Mouse (Mus musculus) neural tube, embryonic 15.5 days (tissue): Measurements from ENCODE around the gene Mpped2. TPM values are rescaled to one million over a fixed set of nuclear protein-coding genes. Genes with fewer than 3 reads are reported as not detected.

ENCODE experiments used
- ATAC-seq: fragments of 200-750 bp; cut with Nextera tagmentation; 2 replicates; pipeline ENCODE4 v1.8.0; 2017; ENCODE audit warnings: mild to moderate bottlenecking, moderate TSS enrichment, moderate library complexity; ENCODE audit not compliant: low FRiP score
- H3K27ac ChIP-seq: fragments of 300-500 bp; sonication (generic); replicated peaks from 2 replicates; pipeline ENCODE4 v1.5.1; 2015; ENCODE audit warnings: mild to moderate bottlenecking, inconsistent platforms
- H3K27me3 ChIP-seq: fragments of 300-500 bp; sonication (generic); replicated peaks from 2 replicates; pipeline ENCODE4 v1.6.1; 2015; ENCODE audit warnings: inconsistent platforms
- H3K36me3 ChIP-seq: fragments of 300-500 bp; sonication (generic); 2 replicates; pipeline ENCODE4 v1.6.1; 2015; ENCODE audit warnings: inconsistent platforms
- H3K4me1 ChIP-seq: fragments of 300-500 bp; sonication (generic); 2 replicates; pipeline ENCODE4 v1.6.1; 2015; ENCODE audit warnings: inconsistent platforms
- H3K4me2 ChIP-seq: fragments of 300-500 bp; sonication (generic); 2 replicates; pipeline ENCODE4 v1.6.1; 2015; ENCODE audit warnings: inconsistent platforms, mild to moderate bottlenecking, moderate library complexity
- H3K4me3 ChIP-seq: fragments of 300-500 bp; sonication (generic); replicated peaks from 2 replicates; pipeline ENCODE4 v1.5.1; 2015; ENCODE audit warnings: mild to moderate bottlenecking, inconsistent platforms
- H3K9ac ChIP-seq: fragments of 300-500 bp; sonication (generic); replicated peaks from 2 replicates; pipeline ENCODE4 v1.6.1; 2015; ENCODE audit warnings: mild to moderate bottlenecking, inconsistent platforms
- H3K9me3 ChIP-seq: fragments of 300-500 bp; sonication (generic); replicated peaks from 2 replicates; pipeline ENCODE4 v1.6.1; 2016; ENCODE audit warnings: inconsistent platforms
- WGBS: fragments of 180-500 bp; shearing (Covaris S2); methylation state at CpG from one replicate; pipeline ENCODE4 v1.1.7; 2015; ENCODE audit warnings: mixed read lengths; 5-methylcytosine and 5-hydroxymethylcytosine counted together
- polyA plus RNA-seq: library from polyadenylated mRNA; unstranded; fragments of >200 nt; fragmentation: Nextera tagmentation; extraction: Ambion mirVana; gene quantifications from 2 replicates; pipeline ENCODE4 v1.2.1, GENCODE M21; 2015

The Mpped2 gene
- polyA plus RNA-seq, 1 experiment from 2014 or later, result 222 TPM

GRCm38 (mm10) chr2:106860856-106861679 is 168.0 kb downstream of the Mpped2 start:
- ATAC-seq, result no peak
- H3K27me3 ChIP-seq, result no peaks in the 10 kb centered on the region
- no peaks in the 10 kb centered on the region for H3K36me3 ChIP-seq
- 52% methylated on average over 21 of the region's 21 CpGs for WGBS
- no peak overlapping the region for H3K27ac ChIP-seq
- H3K4me3 ChIP-seq, result no peak overlapping the region
- no peak overlapping the region for H3K9ac ChIP-seq
- H3K4me2 ChIP-seq, result no peak overlapping the region
- no peaks in the 10 kb centered on the region for H3K9me3 ChIP-seq
- peaks cover 37% of the 10 kb centered on the region for H3K4me1 ChIP-seq

GRCm38 (mm10) chr2:106863050-106863653 is 170.1 kb downstream of the Mpped2 start:
- H3K27me3 ChIP-seq, result no peaks in the 10 kb centered on the region
- H3K9ac ChIP-seq, result no peak overlapping the region
- H3K9me3 ChIP-seq, result no peaks in the 10 kb centered on the region
- no peak for ATAC-seq
- no peak overlapping the region for H3K27ac ChIP-seq
- peaks cover 25% of the 10 kb centered on the region for H3K4me1 ChIP-seq
- no peak overlapping the region for H3K4me2 ChIP-seq
- no peak overlapping the region for H3K4me3 ChIP-seq
- no peaks in the 10 kb centered on the region for H3K36me3 ChIP-seq
- 53% methylated on average over 11 of the region's 11 CpGs for WGBS

- Histone ChIP-seq H3K4me1 (peaks cover 19% of the 10 kb centered on the region), H3K9me3 (no peaks in the 10 kb centered on the region), H3K36me3 (0 out of 2 replicates have a peak, but pooled peaks cover 5% of the 10 kb centered on the region), H3K27ac (no peak overlapping the region), H3K27me3 (no peaks in the 10 kb centered on the region), H3K9ac (no peak overlapping the region), H3K4me3 (no peak overlapping the region), H3K4me2 (no peak overlapping the region)
- no peak for ATAC-seq
- WGBS, result 66% methylated on average over 7 of the region's 7 CpGs
These were observed 172.2 kb downstream of the Mpped2 start for GRCm38 (mm10) chr2:106865148-106865786.

GRCm38 (mm10) chr2:106866303-106866702 is 173.2 kb downstream of the Mpped2 start:
- no peaks in the 10 kb centered on the region for H3K9me3 ChIP-seq
- ATAC-seq, result no peak
- no peak overlapping the region for H3K27ac ChIP-seq
- 52% methylated on average over 5 of the region's 5 CpGs for WGBS
- H3K4me1 ChIP-seq, result peaks cover 11% of the 10 kb centered on the region; the same call in 1 of the 2 replicates
- no peak overlapping the region for H3K4me3 ChIP-seq
- no peak overlapping the region for H3K9ac ChIP-seq
- no peaks in the 10 kb centered on the region for H3K27me3 ChIP-seq
- 0 out of 2 replicates have a peak, but pooled peaks cover 5% of the 10 kb centered on the region for H3K36me3 ChIP-seq
- no peak overlapping the region for H3K4me2 ChIP-seq

GRCm38 (mm10) chr2:106870886-106871285 is 177.8 kb downstream of the Mpped2 start:
- Histone ChIP-seq H3K4me1 (peaks cover 9% of the 10 kb centered on the region; the same call in 1 of the 2 replicates), H3K4me2 (no peak overlapping the region), H3K9ac (no peak overlapping the region), H3K27me3 (no peaks in the 10 kb centered on the region), H3K36me3 (0 out of 2 replicates have a peak, but pooled peaks cover 5% of the 10 kb centered on the region), H3K4me3 (no peak overlapping the region), H3K9me3 (no peaks in the 10 kb centered on the region), H3K27ac (no peak overlapping the region)
- WGBS, result 87% methylated on average over 2 of the region's 2 CpGs
- ATAC-seq, result no peak

GRCm38 (mm10) chr2:106873166-106873565 is 180.1 kb downstream of the Mpped2 start:
- Histone ChIP-seq H3K4me3 (no peak overlapping the region), H3K9me3 (no peaks in the 10 kb centered on the region), H3K27me3 (no peaks in the 10 kb centered on the region), H3K4me2 (no peak overlapping the region), H3K36me3 (0 out of 2 replicates have a peak, but pooled peaks cover 5% of the 10 kb centered on the region), H3K4me1 (0 out of 2 replicates have a peak, but pooled peaks cover 3% of the 10 kb centered on the region), H3K9ac (no peak overlapping the region), H3K27ac (no peak overlapping the region)
- no peak for ATAC-seq
- 69% methylated on average over 9 of the region's 9 CpGs for WGBS

- H3K4me1 ChIP-seq, result no peaks in the 10 kb centered on the region
- no peak overlapping the region for H3K9ac ChIP-seq
- no peak overlapping the region for H3K4me3 ChIP-seq
- no peak overlapping the region for H3K4me2 ChIP-seq
- H3K27me3 ChIP-seq, result no peaks in the 10 kb centered on the region
- ATAC-seq, result no peak
- no peaks in the 10 kb centered on the region for H3K9me3 ChIP-seq
- 52% methylated on average over 8 of the region's 8 CpGs for WGBS
- H3K36me3 ChIP-seq, result no peaks in the 10 kb centered on the region
- no peak overlapping the region for H3K27ac ChIP-seq
These were observed 190.3 kb downstream of the Mpped2 start for GRCm38 (mm10) chr2:106883390-106883789.

- H3K36me3 ChIP-seq, result no peaks in the 10 kb centered on the region
- H3K4me2 ChIP-seq, result no peak overlapping the region
- H3K4me1 ChIP-seq, result peaks cover 9% of the 10 kb centered on the region
- no peaks in the 10 kb centered on the region for H3K27me3 ChIP-seq
- no peaks in the 10 kb centered on the region for H3K9me3 ChIP-seq
- no peak overlapping the region for H3K9ac ChIP-seq
- WGBS, result 96% methylated on average over 5 of the region's 5 CpGs
- H3K27ac ChIP-seq, result no peak overlapping the region
- H3K4me3 ChIP-seq, result no peak overlapping the region
- ATAC-seq, result no peak
These were observed 195.1 kb downstream of the Mpped2 start for GRCm38 (mm10) chr2:106888174-106888573.

GRCm38 (mm10) chr2:106889297-106890000 is 196.4 kb downstream of the Mpped2 start:
- H3K9ac ChIP-seq, result no peak overlapping the region
- no peak overlapping the region for H3K4me2 ChIP-seq
- 10% methylated on average over 3 of the region's 3 CpGs for WGBS
- H3K27me3 ChIP-seq, result no peaks in the 10 kb centered on the region
- H3K9me3 ChIP-seq, result no peaks in the 10 kb centered on the region
- no peak overlapping the region for H3K4me3 ChIP-seq
- peaks cover 9% of the 10 kb centered on the region for H3K4me1 ChIP-seq
- no peaks in the 10 kb centered on the region for H3K36me3 ChIP-seq
- ATAC-seq, result no peak
- H3K27ac ChIP-seq, result no peak overlapping the region

- no peak overlapping the region for H3K9ac ChIP-seq
- no peaks in the 10 kb centered on the region for H3K27me3 ChIP-seq
- H3K36me3 ChIP-seq, result no peaks in the 10 kb centered on the region
- no peaks in the 10 kb centered on the region for H3K9me3 ChIP-seq
- H3K27ac ChIP-seq, result no peak overlapping the region
- 59% methylated on average over 3 of the region's 3 CpGs for WGBS
- no peak for ATAC-seq
- H3K4me1 ChIP-seq, result peaks cover 19% of the 10 kb centered on the region
- H3K4me3 ChIP-seq, result no peak overlapping the region
- H3K4me2 ChIP-seq, result no peak overlapping the region
These were observed 200.3 kb downstream of the Mpped2 start for GRCm38 (mm10) chr2:106893376-106893775.

- no peak overlapping the region for H3K27ac ChIP-seq
- H3K4me1 ChIP-seq, result peaks cover 10% of the 10 kb centered on the region; the same call in 1 of the 2 replicates
- H3K36me3 ChIP-seq, result no peaks in the 10 kb centered on the region
- H3K4me3 ChIP-seq, result no peak overlapping the region
- H3K9me3 ChIP-seq, result no peaks in the 10 kb centered on the region
- no peak overlapping the region for H3K4me2 ChIP-seq
- no peak overlapping the region for H3K9ac ChIP-seq
- WGBS, result 11% methylated on average over 11 of the region's 11 CpGs
- no peaks in the 10 kb centered on the region for H3K27me3 ChIP-seq
- peak; percentile 59; the same call in 1 of the 2 replicates for ATAC-seq
These were observed 202.4 kb downstream of the Mpped2 start for GRCm38 (mm10) chr2:106895326-106896023.
